Comparison of ENCODE assay signal across 18 mouse cellular contexts in genomic region chr10:117429459-117430183, GRCm38 (mm10).
"Had no signal": no experiment of that assay in that cellular context is flagged by ENCODE, and none has a peak within 500 bp of the region (broad histone marks: within the 10 kb centered on the region; RNA-seq: fewer than 3 reads in every experiment).

No protein-coding gene starts in this region.

- H3K27ac ChIP-seq: midbrain, embryonic 10.5 days; midbrain, embryonic 12.5 days; neural tube, embryonic 13.5 days; neural tube, embryonic 15.5 days had no signal

- H3K36me3 ChIP-seq: midbrain, embryonic 10.5 days; midbrain, embryonic 12.5 days; neural tube, embryonic 13.5 days; neural tube, embryonic 15.5 days had no signal

- H3K4me3 ChIP-seq: midbrain, embryonic 10.5 days; midbrain, embryonic 12.5 days; myocyte; neural tube, embryonic 13.5 days; neural tube, embryonic 15.5 days had no signal

- DNase-seq: liver, postnatal 0 days; lung, embryonic 14.5 days; lung, postnatal 10 days; lung, postnatal 4 days; midbrain, embryonic 14.5 days; retina, postnatal 1 day; right cerebral cortex, adult 18-20 months; right cerebral cortex, postnatal 25 days; right cerebral cortex, postnatal 4 days; spleen, adult 18-20 months; thymus, adult 18-20 months; thymus, postnatal 14 days; thymus, postnatal 4 days had no signal

- H3K27me3 ChIP-seq: neural tube, embryonic 15.5 days had no signal
